8 mouse cellular contexts compared by ENCODE assay signal in genomic region chr10:123195961-123196834, GRCm38 (mm10). TPM values are rescaled to one million over a fixed set of nuclear protein-coding genes. Genes with fewer than 3 reads are reported as not detected.
A peak's percentile ranks its signal among the peaks of the same experiment; 100 is the strongest.
DNase-seq lines count a peak whose midpoint lies in the region; ATAC-seq lines count a peak whose summit lies in the region.

No protein-coding gene starts in this region.

- H3K9me3 ChIP-seq in forebrain, embryonic 13.5 days (replicated peaks): no peaks in the 10 kb centered on the region
- H3K9me3 ChIP-seq in liver, embryonic 16.5 days (replicated peaks; ENCODE audit: control insufficient read depth, low read length): no peaks in the 10 kb centered on the region
- no peaks in the 10 kb centered on the region for H3K9me3 ChIP-seq in neural tube, embryonic 15.5 days (replicated peaks)

- H3K9ac ChIP-seq in forebrain, embryonic 13.5 days: peak overlapping the region; percentile 90
- H3K9ac ChIP-seq in liver, embryonic 16.5 days (ENCODE audit: low read depth, low read length): peak overlapping the region; percentile 100
- peak overlapping the region; percentile 78 for H3K9ac ChIP-seq in neural tube, embryonic 15.5 days (replicated peaks)

- H3K4me2 ChIP-seq in forebrain, embryonic 13.5 days: peak overlapping the region; percentile 71
- peak overlapping the region; percentile 58 for H3K4me2 ChIP-seq in liver, embryonic 16.5 days (ENCODE audit: low read depth, low read length)
- H3K4me2 ChIP-seq in neural tube, embryonic 15.5 days: peak overlapping the region; percentile 67

- H3K27ac ChIP-seq in forebrain, embryonic 13.5 days: peak overlapping the region; percentile 91
- peak overlapping the region; percentile 95 for H3K27ac ChIP-seq in liver, embryonic 16.5 days (ENCODE audit: low read length)
- H3K27ac ChIP-seq in neural tube, embryonic 15.5 days (replicated peaks): peak overlapping the region; percentile 96

- WGBS in forebrain, embryonic 13.5 days: 0% methylated on average over 57 of the region's 66 CpGs
- WGBS in liver, embryonic 16.5 days (ENCODE audit: insufficient replicate concordance): under 1% methylated on average over 60 of the region's 66 CpGs
- under 1% methylated on average over 50 of the region's 66 CpGs for WGBS in neural tube, embryonic 15.5 days

- H3K4me1 ChIP-seq in forebrain, embryonic 13.5 days: peaks cover 22% of the 10 kb centered on the region
- H3K4me1 ChIP-seq in liver, embryonic 16.5 days (ENCODE audit: control insufficient read depth, low read depth, low read length): peaks cover 55% of the 10 kb centered on the region
- H3K4me1 ChIP-seq in neural tube, embryonic 15.5 days: peaks cover 19% of the 10 kb centered on the region

- peak; percentile 78 for ATAC-seq in forebrain, embryonic 13.5 days
- ATAC-seq in inflammation-experienced regulatory T-cells, adult 6 months: peak; percentile 62
- ATAC-seq in liver, embryonic 16.5 days (ENCODE audit: low read depth): peak; percentile 68
- peak; percentile 62 for ATAC-seq in neural tube, embryonic 15.5 days (ENCODE audit: low FRiP score)

- peak; percentile 42 to 61 for DNase-seq in layer of hippocampus, postnatal 14 days (ENCODE audit: low spot score in 2 of 2)
- no peak for DNase-seq in layer of hippocampus, postnatal 36 days
- peak; percentile 54 to 68 for DNase-seq in adrenal gland, postnatal 36 days
- peak; percentile 71 for DNase-seq in thymus, postnatal 25 days

- no peaks in the 10 kb centered on the region for H3K27me3 ChIP-seq in forebrain, embryonic 13.5 days
- no peaks in the 10 kb centered on the region for H3K27me3 ChIP-seq in liver, embryonic 16.5 days (ENCODE audit: control insufficient read depth, insufficient read depth, low read depth, low read length)
- H3K27me3 ChIP-seq in neural tube, embryonic 15.5 days (replicated peaks): no peaks in the 10 kb centered on the region

- H3K4me3 ChIP-seq in forebrain, embryonic 13.5 days: peak overlapping the region; percentile 90
- H3K4me3 ChIP-seq in liver, embryonic 16.5 days (ENCODE audit: low read depth, low read length): peak overlapping the region; percentile 99
- peak overlapping the region; percentile 80 for H3K4me3 ChIP-seq in neural tube, embryonic 15.5 days (replicated peaks)

- no peaks in the 10 kb centered on the region for H3K36me3 ChIP-seq in forebrain, embryonic 13.5 days (ENCODE audit: poor library complexity, severe bottlenecking)
- no peaks in the 10 kb centered on the region for H3K36me3 ChIP-seq in liver, embryonic 16.5 days (ENCODE audit: control insufficient read depth, insufficient read depth)
- H3K36me3 ChIP-seq in neural tube, embryonic 15.5 days: no peaks in the 10 kb centered on the region

RNA-seq across cellular contexts. Expression of gene Usp15, which starts 0.6 kb away (rescaled TPM):
- 10 to 100 TPM; 97.3 to 99.9 TPM for total RNA-seq in layer of hippocampus, postnatal 14 days (2021)
- total RNA-seq in layer of hippocampus, postnatal 36 days (2021): 10 to 100 TPM; 98.9 to 99.7 TPM
- 10 to 100 TPM; 88.5 to 93.7 TPM for total RNA-seq in adrenal gland, postnatal 36 days (2021)
- polyA plus RNA-seq in forebrain, embryonic 13.5 days (2015; fragmentation: Nextera tagmentation; extraction: Ambion mirVana): 57.3 and 62.0 TPM in 2 replicates
- polyA plus RNA-seq in inflammation-experienced regulatory T-cells, adult 6 months (2017; shearing (Covaris generic)): 100 to 1,000 TPM; 126 to 177 (median 143) TPM
- 88.1 and 89.9 TPM in 2 replicates for polyA plus RNA-seq in liver, embryonic 16.5 days (2015; fragmentation: Nextera tagmentation; extraction: Ambion mirVana)
- 68.7 and 71.2 TPM in 2 replicates for polyA plus RNA-seq in neural tube, embryonic 15.5 days (2015; fragmentation: Nextera tagmentation; extraction: Ambion mirVana)

Comparison
In these comparisons a context has a peak if more than half of its experiments do, and no peak if none do; other contexts are left out.
1. DNase-seq: peak in layer of hippocampus, postnatal 14 days (2 of 2), adrenal gland, postnatal 36 days (2 of 2) and thymus, postnatal 25 days (single experiment); none in layer of hippocampus, postnatal 36 days (0 of 2).
2. Peak in every context shown above with its lines, with median percentiles within 50 percentile points of each other: ATAC-seq, H3K27ac ChIP-seq, H3K4me2 ChIP-seq, H3K4me3 ChIP-seq and H3K9ac ChIP-seq.